Mouse (Mus musculus) ZHBTc4 (cell line): ENCODE data around the gene Als2cr12.
A peak's percentile ranks its signal among the peaks of the same experiment; 100 is the strongest.
"Not testable (repeated sequence)": the region's sequence is repeated elsewhere in the genome, so short reads cannot be mapped to it uniquely, and the experiment has no call there.

Experiments
- DNase-seq: peaks from one replicate; pipeline ENCODE4 v3.0.0-alpha.2; 2011; ENCODE audit warnings: low read depth, low spot score

Gene Als2cr12

GRCm38 (mm10) chr1:58719356-58719945 is 23.7 kb upstream of the Als2cr12 start:
- DNase-seq = no peak

- no peak for DNase-seq
Observed at GRCm38 (mm10) chr1:58717589-58718270, 21.9 kb upstream of the Als2cr12 start.

GRCm38 (mm10) chr1:58716883-58717220 is 21.1 kb upstream of the Als2cr12 start:
- no peak for DNase-seq

- DNase-seq = no peak
Observed at GRCm38 (mm10) chr1:58716162-58716882, 20.5 kb upstream of the Als2cr12 start.

- DNase-seq = no peak
Observed at GRCm38 (mm10) chr1:58715536-58715935, 19.7 kb upstream of the Als2cr12 start.

GRCm38 (mm10) chr1:58714361-58714760 is 18.6 kb upstream of the Als2cr12 start:
- DNase-seq = no peak

GRCm38 (mm10) chr1:58713893-58714231 is 18.1 kb upstream of the Als2cr12 start:
- DNase-seq = no peak

- DNase-seq = peak; percentile 73
Observed at GRCm38 (mm10) chr1:58713081-58713892, 17.5 kb upstream of the Als2cr12 start.

- DNase-seq = peak; percentile 57
Observed at GRCm38 (mm10) chr1:58712076-58713061, 16.6 kb upstream of the Als2cr12 start.

GRCm38 (mm10) chr1:58711365-58712016 is 15.7 kb upstream of the Als2cr12 start, which contains the start of gene Cflar:
Gene Cflar, plus strand, starts transcription at chr1:58711508.
- peak; percentile 77 for DNase-seq

- DNase-seq = no peak
Observed at GRCm38 (mm10) chr1:58710711-58711364, 15.0 kb upstream of the Als2cr12 start.

- DNase-seq = not testable (repeated sequence)
Observed at GRCm38 (mm10) chr1:58710043-58710442, 14.3 kb upstream of the Als2cr12 start.

- DNase-seq = not testable (repeated sequence)
Observed at GRCm38 (mm10) chr1:58700580-58701162, 4.9 kb upstream of the Als2cr12 start.

- DNase-seq = no peak
Observed at GRCm38 (mm10) chr1:58699988-58700387, 4.2 kb upstream of the Als2cr12 start.

- DNase-seq = no peak
Observed at GRCm38 (mm10) chr1:58698781-58699180, 3.0 kb upstream of the Als2cr12 start.

- peak; percentile 74 for DNase-seq
Observed at GRCm38 (mm10) chr1:58697607-58698006, 1.8 kb upstream of the Als2cr12 start.

GRCm38 (mm10) chr1:58693696-58694095 is 2.1 kb downstream of the Als2cr12 start:
- DNase-seq = no peak

GRCm38 (mm10) chr1:58691718-58692117 is 4.1 kb downstream of the Als2cr12 start:
- DNase-seq = not testable (repeated sequence)

- DNase-seq = not testable (repeated sequence)
Observed at GRCm38 (mm10) chr1:58690834-58691488, 4.8 kb downstream of the Als2cr12 start.
